Mouse (Mus musculus) retina, postnatal 1 day (tissue): ENCODE data around the gene Sit1.
"Not testable (repeated sequence)": the region's sequence is repeated elsewhere in the genome, so short reads cannot be mapped to it uniquely, and the experiment has no call there.

Experiments used
- DNase-seq: peaks from one replicate; pipeline ENCODE4 v3.0.0-alpha.2; 2012

Gene Sit1

DNA sequence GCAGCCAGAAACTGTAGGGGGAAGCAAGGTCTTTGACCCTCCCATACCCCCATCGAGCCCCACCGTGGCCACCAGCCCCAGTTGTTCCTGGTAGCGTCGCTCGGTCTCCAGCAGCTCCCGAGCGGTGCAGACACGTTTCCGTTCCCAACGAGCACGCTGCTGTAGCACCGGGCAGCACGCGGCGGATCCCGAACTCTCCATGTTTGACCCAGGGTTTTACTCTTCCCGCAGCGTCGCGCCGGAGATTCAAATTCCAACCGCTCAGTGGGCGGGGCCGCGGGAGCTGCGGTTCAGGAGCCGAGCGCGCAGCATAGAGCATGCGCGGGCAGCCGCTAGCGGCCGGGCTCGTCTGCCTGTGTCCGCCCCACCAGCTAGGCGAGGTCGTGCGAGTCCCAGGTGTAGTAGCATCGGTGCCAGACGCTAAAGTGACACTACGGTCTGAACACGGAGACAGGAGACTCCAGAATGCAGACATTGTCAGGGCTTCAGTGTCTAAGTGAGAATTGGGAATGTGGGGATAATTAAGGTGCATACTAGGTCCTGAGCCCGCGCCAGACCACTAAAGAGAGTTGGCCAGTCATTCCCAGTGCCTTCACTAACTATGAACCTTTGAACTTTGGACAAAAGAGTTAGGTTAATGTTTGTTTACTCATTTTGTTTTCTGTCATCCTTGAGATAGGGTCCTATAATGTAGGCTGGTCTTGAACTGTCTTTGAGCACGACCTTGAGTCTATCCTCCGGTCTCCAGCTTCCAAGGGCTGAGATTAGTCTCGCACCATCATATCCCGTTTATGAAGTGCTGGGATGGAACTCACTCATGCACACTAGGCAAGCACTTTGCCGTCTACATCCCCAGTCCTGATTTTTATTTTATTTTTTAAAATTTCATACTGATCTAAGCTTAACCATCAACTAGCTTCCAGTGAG, 16.1 kb upstream of the Sit1 start, which contains the start of gene Arhgef39:
Gene Arhgef39 (minus strand): TSS at position 289 of the 927 bp plus-strand sequence.
- peak; percentile 92 for DNase-seq

DNA sequence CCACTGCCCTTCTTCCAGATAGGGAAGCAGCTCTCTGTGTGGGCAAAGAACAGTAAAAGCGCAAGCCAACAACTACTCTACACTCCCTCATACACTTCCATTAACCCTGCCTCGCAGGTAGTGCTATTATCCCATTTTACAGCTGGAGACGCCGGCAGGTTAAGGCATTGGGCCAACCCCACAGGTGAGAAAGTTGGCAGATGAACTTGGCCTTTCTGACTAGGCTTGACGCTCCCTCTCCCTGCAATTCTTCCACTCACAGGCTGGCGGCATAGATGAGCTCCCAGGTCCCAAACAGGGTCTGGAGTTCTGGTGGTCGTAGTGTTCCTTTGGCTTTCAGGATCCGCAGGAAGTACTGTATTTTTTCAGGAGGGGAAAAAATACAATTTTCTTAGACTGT, 15.4 kb upstream of the Sit1 start:
- DNase-seq = peak; percentile 74

DNA sequence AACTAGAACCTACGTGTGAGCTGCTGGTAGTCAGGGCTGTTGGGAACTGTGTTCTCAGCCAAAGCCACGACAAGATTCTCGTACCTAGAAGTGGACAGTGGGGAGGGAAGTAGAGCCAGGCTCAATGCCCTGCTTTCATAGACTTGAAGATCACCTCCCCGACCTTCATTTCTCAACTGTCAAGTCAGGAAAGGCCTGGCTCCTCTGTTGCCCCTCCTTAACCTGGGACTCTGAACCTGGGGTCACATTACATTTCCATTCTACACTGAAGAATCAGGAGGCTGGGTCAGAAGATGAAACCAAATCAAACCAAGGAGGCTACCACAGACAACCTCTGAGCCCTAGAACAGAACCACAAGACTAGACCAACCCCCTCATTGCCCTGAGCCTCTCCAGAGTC, 14.4 kb upstream of the Sit1 start:
- DNase-seq = no peak

DNA sequence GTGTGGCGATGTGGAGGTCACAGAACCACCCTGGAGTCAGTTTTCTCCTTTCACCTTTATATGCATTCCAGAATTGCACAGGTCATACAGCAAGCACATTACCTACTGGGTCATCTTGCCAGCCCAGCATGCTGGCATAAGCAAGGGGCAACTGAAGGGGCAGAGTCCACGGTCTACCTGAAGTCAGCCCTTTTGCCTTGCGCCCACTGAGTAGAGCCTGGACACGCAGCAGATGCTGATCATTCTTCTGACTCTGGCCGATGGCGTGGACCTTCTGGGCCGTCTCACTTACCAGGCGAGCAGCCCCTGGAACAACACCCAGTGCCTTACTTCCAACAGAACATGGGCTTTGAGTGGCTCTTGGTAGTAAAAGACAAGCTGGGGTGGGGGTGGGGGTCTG, 13.9 kb upstream of the Sit1 start:
- no peak for DNase-seq

DNA sequence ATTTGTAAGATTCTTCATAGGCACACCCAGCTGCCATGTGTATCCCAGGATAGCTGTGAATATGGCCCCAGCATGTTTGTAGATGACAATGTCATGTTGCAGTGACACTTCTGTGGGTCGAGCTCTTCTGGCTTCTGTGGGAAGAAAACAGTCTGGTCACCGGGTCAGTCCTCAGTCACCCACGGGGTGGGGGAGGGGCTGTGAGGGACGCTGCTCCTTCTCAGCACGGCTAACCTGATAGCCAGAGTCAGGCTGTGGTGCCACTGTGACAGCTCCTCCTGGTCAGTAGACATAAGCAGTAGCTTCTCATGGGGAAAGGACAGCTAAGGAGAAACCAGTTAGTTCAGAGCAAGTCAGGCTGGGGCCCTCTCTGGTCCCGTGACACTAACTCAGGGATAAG, 13.1 kb upstream of the Sit1 start:
- DNase-seq = no peak

DNA sequence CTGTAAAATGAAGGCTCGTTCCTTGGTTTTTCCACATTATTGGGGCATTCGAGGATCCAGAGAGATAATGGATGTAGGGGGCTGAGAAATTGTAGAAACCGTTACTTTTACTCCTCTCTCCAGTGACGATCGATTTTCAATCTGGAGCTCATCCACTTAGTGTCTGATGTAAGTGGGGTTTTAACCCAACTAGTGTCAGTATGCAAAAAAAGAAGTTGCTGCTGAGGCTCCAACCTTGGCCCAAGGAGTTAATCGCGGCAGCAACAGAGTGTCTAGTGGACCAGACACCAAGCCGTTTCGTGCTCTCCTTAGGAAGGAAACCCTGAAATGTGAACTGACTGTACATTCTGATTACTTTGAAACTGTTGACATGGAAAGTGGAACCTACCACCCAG, 10.3 kb upstream of the Sit1 start:
- peak; percentile 39 for DNase-seq

DNA sequence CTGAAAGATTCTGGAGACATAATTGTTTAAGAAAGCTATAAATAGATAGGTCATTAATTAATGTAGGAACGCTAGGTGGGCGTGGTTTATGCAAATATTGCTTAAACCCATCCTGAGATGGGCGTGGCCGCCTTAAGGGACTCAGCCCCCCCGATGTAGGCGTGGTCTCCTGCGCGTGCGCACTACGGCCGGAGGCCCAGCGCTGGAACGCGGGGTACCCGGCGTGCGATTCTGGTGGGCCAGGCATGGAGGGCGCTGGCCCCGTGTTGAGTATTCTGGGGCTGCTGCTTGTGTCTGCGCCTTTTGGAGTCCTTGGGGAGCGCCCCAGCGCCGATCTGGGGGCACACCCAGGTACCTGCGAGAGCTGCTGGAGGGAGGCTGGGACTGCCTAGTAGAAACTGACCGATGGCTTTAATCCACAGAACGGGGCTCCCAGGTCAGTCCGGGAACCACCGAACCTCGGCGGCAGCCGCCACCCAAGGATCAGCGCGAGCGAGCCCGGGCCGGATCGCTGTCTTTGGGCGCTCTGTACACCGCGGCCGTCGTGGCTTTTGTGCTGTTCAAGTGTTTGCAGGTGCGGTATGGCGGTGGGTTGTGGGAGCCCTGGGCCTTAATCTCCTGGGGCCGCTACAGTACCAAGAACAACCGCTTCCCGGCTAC, 9.8 kb upstream of the Sit1 start:
- DNase-seq = peak; percentile 97

DNA sequence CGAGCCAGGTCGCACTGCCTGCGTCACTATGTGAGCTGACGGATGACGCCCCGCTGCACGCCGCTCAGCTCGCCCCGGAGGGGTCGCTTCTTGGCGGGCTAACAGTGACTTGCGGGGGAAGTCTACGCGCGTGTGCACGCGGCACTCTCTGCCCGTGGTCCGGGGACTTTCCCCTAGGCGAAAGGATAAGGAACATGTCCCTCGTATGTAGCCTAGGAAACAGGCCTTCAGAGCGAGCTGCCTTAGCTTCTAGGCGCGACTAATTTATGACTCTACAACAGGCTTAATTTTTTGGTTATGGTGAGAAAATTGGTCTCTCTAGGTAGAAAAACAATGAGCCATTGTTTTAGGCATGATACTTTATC, 9.3 kb upstream of the Sit1 start, which contains the start of gene Ccdc107:
Gene Ccdc107 (plus strand): TSS at position 80 of the 365 bp plus-strand sequence.
- DNase-seq = peak; percentile 99

DNA sequence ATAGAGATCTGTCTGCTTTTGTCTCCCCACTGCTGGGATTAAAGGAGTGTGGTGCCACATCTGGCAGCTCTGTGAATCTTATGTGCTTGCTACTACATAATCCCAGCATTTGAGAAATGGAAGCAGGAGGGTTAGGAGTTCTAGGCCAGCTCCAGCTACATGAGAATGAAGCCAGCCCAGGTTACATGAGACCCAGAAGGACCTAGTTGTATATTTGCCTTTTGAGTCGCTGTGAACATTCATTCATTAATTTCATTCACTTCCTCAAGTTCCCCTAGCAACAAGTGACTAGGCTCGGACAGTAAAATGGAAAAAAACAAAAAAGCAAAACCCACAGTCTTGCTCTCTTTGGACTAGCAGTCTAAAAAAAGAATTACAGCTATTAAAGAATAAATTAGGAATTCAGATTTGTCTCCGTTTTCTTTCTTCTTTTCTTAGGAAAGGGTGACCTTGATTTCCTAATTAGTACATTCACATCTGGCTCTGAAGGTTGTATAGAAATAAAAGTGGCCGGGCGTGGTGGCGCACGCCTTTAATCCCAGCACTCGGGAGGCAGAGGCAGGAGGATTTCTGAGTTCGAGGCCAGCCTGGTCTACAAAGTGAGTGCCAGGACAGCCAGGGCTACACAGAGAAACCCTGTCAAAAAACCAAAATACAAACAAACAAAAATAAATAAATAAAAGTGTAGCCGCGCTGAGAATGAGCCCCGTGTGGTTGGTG, 8.7 kb upstream of the Sit1 start:
- peak; percentile 42 for DNase-seq

DNA sequence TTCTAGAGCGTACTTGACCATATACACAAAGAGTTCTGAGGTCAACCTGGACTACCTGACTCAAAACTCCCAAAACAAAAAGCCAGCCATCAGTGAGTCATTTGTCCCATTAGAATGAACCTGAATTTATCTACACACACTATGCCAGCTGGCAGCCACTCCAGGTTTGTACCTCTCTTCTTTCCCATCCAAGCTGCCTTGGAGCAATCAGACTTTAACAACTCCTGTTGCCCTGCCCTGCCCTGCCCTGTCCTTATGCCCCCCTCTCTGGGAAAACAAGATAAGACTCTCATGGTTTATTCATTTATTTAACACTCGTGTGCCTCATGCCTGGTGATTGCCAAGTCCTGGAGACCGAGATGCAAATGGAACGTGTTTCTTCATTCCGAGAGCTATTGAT, 7.3 kb upstream of the Sit1 start:
- no peak for DNase-seq

DNA sequence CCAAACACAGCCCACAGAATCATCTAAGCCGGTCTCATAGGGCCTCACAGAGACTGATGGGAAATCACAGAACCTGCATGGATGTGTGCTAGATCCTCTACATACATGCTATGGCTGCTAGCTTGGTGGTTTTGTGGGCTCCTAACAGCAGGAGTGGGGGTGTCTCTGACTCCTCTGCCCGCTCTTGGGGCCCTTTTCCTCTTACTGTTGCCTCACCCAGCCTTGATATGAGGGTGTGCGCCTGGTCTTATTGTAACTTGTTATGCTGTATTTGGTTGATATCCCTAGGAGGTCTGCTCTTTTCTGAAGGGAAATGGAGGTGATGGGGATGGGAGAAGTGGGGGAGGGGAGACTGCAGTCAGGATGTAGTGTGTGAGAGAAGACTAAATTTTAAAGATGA, 6.1 kb upstream of the Sit1 start:
- DNase-seq = no peak

DNA sequence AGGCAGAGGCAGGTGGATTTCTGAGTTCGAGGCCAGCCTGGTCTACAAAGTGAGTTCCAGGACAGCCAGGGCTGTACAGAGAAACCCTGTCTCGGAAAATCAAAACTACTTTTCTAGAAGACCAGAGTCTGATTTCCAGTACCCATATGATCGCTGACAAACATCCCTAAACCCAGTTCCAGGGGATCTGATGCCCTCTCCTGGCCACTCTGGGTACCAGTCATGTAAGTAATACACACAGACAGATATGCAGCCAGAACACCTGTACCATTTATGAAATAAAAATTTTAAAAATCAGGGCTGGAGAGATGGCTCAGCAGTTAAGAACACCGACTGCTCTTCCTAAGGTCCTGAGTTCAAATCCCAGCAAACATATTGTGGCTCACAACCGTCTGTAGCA, 2.1 kb upstream of the Sit1 start:
- DNase-seq = not testable (repeated sequence)

DNA sequence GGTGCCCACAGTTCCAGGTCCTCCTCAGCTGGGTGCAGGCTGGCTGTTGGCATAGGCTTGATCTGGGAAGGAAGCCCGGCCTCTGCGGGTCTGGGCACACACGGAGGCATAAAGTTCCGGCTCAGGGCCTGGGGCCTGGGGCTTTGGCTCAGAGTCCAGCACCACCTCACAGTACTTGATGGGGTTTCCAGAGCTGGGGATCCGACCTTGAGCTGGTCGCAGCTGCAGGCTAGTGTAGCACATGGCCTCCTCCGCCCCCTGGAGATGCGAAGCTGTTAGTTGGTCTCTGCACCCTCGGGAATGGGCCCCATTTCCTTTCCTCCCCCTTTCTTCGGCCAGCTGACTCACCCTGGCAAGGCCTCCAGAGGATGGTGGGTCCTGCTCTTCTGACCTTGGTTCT, 943 bp downstream of the Sit1 start:
- DNase-seq = no peak

DNA sequence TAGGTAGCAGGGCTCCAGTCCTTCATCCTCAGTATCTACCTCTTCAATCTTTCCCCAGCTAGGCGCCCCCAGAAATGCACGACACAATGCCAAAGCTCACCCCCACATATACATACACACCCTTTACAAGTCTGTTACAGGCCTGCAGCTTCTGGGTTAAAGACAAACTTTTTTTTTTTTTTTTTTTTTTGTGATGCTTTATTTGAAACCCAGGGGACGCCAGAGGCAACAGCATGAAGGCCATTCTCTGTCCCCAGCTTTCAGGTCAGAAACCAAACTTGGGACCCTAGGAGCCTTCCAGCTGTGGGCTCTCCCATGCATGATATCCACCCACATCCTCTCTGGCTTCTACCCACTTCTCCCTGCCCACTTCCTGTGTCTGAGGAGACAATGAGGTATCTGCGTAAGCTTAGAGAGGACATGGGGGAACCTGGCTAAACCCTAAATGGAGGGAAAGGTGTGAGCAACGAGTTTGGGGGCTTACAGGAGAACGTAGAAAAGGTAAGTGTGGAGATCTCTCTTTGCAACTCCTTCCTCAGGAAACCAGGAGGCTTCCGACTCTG, 1.6 kb downstream of the Sit1 start:
- DNase-seq = no peak

DNA sequence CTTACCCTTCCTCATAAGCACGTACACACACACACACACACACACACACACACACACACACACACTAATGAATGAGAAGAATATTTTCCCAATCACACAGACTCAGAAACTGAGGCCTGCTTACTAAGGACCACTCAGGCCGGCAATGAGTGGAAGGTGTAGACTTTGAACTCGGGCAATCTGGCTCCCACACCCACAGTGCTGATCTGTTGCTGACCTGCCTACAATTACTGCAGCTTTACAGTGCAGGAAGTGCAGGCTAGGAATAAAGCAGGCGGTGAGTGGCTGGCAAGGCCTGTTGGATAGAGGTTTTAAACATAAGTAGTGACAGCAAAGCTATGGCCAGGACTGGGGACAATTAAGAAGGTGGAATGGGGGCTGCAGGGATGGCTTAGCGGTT, 2.5 kb downstream of the Sit1 start:
- DNase-seq = no peak

DNA sequence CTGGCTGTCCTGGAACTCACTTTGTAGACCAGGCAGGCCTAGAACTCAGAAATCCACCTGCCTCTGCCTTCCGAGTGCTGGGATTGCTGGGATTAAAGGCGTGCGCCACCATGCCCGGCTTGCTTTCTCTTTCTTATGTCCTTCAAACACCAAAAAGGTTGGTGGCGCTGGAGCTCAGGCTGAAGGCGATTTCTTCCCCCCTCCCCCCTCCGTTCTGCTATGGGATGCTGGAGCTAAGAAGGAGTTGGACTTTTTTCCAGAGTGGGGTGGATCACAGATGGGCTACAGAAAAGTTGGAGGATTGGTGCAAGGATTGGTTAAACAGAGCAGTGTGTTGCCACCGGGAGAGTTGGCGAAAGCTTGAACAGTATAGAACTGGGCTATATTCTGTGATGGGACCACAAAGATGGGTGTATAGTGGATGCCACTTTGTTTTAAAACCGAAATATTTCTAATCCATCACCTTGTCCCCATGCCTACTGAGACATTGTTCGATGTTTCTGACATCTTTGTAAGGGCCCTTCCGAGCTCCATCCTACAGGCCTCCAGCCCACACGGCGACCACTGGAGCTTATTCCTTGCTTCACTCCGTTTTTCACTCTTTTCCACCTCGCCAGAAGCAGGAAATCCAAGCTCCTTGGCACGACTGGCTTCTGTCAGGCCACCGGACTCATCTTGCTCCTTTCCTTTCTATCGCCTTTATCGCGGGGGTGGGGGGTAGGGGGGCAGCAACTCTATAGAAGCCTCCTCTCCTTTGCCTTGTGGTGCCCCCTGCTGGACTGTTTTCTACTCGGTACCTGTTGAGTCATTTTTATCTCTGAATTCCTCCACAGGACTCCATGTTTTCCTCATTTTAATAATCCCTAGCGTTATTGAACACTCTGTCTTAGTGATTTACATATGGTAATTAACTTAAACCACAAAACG, 4.4 kb downstream of the Sit1 start:
- DNase-seq = peak; percentile 86

DNA sequence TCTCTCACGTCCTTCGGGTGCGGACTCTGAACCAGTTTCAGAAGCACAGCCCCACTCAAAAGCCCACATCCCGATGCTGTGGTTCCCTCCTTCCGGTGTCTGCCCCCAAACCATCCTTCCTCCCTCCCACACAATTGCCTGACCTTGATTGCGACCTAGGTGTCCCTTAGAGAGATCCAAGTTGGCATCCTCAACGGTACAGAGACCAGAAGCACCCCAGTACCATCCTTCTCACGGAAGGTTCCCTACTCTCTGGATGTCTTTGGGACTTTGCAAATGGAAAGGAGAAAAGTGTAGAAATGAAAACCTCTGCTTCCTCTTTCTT, 5.0 kb downstream of the Sit1 start:
- no peak for DNase-seq

DNA sequence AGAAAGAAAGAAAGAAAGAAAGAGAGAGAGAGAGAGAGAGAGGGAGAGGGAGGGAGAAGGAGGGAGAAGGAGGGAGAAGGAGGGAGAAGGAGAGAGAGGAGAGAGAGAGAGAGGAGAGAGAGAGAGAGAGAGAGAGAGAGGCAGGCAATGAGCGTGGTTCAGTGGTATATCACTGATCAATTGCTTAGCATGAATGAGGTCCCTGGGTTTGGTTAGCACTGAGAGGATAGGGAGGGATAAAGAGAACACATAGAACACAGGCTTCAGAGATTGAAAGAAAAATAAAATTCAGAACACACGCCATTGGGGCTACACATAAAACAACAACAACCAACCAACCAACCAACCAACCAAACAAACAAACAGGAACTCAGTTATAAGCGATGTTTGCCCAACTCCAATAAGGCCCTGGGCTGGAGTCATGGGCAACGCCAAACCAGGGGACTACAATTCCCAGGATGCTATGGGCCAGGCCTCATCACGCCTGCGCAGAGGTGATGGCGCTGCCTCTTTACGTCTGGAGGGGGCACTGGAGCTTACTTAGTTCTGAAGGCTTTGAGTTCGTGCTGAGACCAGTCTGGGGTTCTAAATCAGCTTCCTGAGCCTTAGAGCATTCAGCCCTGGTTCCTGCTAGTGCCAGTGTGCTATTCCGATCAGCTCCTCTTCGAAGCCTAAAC, 5.5 kb downstream of the Sit1 start:
- peak; percentile 93 for DNase-seq

DNA sequence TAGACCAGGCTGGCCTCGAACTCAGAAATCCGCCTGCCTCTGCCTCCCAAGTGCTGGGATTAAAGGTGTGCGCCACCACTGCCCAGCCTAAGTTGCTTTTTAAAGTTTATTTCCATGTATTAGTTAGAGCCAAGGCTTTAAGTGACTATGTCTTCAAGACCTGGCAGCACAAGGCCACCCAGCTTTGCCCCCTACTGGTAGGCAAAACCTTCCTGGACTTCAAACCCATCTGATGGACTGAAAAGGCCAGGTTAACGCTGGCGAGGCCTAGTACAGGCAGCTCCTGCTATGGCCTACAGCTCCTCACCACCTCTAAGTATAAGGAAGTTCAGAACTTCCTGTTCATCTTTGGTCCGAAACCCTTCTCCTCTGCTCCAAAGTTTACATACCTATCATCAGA, 6.9 kb downstream of the Sit1 start:
- no peak for DNase-seq

DNA sequence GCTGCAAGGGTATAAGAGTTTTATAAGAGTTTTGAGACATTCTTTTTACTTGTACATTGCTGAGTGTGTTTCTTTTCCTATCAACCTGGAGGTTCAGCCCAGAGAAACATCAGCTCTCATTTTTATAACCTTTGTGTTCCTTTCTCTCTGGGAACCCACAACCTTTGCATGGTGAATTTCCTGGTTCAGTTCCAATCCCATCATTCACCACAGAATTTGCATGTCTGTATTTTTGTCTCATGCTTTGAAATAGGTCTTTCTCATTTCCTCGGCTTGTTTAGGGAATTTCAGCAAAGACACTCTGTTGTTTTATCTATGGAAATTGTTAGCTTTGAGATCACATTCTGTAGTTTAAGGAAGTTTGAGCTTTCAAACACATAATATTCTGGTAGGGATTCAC, 9.9 kb downstream of the Sit1 start:
- no peak for DNase-seq

DNA sequence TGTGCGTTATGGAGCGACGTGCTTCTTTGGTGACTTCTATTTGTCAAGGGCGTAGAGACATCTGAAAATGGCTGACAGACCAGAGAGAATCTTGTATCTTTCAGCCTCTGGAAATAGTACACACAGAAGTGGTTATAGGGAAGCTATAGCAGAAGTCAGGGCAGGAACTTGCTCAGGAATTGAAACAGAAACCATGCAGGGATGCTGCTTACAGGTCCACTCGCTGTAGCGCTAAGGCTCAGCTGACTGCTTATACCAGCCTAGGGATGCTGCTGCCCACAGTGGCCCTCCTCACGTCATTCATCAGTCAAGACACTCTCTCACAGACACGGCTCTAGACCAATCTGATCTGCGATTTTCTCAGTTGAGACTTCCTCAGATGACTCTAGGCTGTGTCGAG, 13.2 kb downstream of the Sit1 start:
- no peak for DNase-seq

DNA sequence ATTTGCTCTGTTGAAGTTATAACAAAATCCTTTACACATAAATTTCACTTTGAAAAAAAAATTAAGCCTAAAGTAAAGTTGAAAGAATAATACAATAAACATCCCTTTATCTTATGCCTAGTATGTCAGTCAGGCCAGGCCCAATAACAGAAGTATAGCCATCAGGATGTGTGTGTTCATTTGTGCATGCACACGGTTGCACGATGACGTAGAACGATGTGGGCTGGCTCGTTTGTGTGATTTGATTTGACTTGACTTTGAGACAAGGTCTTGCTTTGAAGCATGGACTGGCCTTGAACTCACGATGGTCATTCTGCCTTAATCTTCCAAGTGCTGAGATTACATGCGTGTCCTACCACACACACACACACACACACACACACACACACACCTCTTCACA, 16.7 kb downstream of the Sit1 start:
- no peak for DNase-seq
